Mouse (Mus musculus): ENCODE data around the gene Napepld.
"Not testable (repeated sequence)": the region's sequence is repeated elsewhere in the genome, so short reads cannot be mapped to it uniquely, and the experiment has no call there.

Gene Napepld

DNA sequence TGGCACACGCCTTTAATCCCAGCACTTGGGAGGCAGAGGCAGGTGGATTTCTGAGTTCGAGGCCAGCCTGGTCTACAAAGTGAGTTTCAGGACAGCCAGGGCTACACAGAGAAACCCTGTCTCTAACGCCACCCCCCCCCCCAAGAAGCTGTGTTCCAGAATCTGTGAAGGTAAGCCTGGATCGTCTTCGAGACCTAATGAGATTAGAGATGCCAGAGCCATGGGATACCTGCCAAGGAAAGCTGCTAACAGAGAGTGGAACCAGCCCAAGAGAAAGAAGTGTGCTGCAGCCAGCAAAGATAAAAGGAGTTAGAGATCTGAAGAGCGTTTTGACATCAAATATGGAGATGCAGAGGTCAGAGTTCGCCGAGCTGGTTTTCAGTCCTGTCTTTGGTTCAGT lies 6.8 kb upstream of the Napepld start:
- in situ Hi-C loops (cut with MboI; ENCODE audit: low sequenced_read_pairs), result not testable (repeated sequence)

DNA sequence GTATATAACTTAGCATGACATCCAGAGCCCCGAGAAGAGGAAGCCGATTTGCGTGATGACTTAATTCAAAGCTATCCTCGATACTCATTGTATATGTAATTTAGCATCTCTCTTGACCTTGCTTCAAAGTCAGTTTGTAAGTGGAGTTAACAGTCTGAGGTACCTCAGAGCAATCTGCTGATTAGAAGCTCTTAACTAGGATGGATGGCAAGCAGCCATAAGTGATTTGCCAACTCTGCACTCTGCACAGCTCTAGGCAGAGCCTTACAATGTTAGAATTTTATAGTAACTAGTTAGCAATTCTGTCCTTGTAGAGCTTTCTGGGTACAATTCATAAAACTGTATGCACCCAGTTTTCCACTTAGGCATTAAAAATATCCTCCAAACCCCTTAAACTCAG lies 5.3 kb upstream of the Napepld start:
- in situ Hi-C loops (cut with MboI; ENCODE audit: low sequenced_read_pairs), result no loop called here

DNA sequence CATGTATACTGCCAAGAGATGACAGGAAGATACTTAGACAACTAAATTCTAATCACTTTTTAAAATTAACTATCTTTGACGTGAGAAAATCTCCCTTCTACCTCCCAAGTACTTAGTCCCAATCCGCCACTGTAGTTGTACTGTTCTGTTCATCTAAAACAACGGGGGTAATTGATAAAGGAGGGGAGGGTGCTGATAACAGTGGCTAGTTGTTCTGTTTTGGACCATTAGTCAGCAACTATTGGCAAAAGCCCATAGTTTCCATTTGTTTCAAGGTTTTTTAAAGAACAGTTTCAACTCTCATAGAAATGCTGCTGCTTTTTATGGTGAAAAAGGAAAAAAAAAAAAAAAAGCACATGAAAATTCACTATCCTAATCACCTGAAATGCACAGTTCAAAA lies 2.5 kb upstream of the Napepld start:
- in situ Hi-C loops (cut with MboI; ENCODE audit: low sequenced_read_pairs), result no loop called here

DNA sequence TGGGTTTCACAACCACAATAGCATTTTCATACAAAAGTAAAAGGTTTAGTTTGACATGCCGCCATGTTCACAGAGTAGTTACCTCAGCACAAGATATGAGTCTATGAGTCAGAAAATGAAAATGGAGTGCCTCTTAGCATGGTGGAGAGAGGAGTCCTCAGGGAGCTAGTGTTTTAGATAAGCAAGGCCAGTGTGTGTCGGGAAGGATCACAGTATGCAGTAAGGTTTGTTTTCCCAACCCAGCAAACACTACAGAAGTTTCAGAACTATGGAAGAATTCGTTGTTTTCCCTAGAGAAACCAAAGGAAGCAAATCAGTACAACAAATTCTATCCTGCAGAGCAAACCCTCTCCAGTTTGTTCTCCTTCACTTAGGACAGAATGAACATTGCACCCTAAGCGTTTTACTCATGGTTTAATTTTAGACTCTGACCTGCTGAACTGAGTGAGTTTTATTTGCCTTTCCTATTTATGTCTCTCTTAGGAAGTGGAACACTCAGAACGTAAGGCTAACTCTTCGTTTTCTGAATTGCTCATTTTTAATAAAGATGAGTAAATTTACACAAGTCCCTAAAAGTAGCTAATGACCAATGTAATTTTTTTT lies 1.8 kb upstream of the Napepld start:
- in situ Hi-C loops (cut with MboI; ENCODE audit: low sequenced_read_pairs), result no loop called here

DNA sequence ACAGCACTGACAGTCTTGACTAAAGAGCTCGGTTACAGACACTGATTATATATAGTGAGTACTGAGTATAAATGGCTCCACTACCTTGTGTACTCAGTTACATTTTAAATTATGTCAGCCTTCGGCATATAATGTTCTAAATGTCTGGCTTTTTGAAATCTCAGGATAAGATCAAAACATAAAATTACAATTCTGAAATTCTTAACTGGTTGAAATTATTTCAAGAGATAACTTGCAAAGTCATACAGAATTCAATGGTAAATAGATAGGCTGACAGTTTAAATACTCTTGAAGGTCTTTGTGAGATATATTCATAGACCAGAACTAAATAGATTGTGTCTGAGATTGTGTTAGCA lies 791 bp upstream of the Napepld start:
- in situ Hi-C loops (cut with MboI; ENCODE audit: low sequenced_read_pairs), result no loop called here

DNA sequence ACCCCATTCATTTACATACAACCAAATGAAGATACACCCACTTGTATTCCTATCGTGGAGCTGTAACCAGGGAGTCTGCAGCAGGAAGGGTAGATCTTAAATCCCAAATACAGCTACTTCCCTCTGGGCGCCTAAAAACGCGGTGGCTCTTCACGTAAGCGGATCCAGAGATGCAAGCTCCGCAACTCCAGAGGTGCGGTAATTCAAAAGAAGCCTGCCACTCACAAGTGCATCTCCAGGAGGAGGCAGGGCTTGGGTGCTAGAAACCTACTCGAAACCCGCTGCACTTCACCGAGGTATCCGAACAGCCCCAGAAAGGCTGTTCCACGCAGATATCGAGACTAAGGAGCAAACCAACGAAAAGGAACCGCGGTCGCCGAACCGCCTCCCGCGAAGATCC lies 262 bp downstream of the Napepld start:
- in situ Hi-C loops (cut with MboI; ENCODE audit: low sequenced_read_pairs), result no loop called here

DNA sequence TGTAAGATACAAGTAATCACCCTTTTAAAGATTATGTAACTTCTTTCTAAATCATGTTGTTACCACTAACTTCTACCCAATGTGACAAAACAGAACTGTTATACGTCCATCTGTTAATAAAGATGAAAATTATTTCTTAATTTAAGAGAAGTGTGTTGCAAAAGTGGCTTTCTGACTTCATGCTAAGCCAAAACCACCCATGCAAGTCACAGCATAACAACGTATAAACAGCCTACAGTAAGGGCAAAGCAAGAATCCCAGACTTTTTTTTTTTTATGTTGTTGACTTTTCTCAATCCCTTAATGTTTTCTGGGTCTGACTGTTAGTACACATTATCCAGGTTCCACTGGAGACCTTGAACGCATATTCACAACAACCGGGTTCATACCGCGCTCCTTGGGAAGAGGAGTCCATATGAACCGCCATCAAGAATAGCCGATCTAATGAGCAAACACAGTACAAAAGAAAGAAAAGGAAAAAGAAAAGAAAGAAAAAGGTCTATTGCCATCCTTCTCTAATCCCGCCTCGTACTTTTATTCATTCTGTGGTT lies 849 bp downstream of the Napepld start:
- in situ Hi-C loops (cut with MboI; ENCODE audit: low sequenced_read_pairs), result no loop called here

DNA sequence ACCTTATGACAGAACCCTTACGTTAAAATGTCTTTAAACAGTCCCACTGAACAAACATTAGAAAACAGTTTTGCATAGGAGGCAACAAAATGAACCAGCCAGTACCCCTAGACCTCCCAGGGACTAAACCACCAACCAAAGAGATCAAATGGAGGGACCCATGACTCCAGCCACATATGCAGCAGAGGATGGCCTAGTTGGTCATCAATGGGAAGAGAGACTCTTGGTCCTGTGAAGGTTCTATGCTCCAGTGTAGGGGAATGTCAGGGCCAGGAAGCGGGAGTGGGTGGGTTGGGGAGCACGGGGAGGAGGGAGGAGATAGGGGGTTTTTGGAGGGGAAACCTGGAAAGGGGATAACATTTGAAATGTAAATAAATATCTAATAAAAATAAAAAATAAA lies 1.6 kb downstream of the Napepld start:
- in situ Hi-C loops (cut with MboI; ENCODE audit: low sequenced_read_pairs), result not testable (repeated sequence)

DNA sequence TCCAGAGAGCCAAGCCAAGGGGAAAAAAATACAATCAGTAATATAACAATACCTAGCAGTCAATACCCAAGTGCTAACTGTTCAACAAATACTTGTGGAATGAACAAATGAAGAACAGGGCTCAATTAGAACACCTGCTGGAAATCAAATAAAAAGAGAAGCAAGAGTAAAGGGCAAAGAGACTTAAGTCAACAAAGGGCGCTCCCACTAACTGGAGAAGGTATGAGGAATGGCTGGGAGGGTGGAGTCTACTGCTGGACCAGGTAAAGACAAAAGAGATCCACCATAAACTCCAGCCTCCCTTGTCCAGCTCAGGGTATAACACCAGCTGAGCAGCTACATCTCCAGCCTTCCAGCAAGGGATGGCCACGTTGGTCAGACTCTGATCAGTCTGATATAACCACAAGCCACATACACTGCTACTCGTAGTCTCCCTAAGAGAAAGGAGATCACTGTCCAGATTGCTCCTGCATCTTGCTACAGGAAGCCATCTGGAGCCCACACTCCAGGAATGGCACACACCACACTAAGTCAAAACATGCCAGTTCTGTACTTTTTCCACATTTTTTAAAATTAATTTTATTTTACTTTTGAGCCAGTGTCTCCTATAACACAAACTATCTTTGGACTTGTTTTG lies 6.2 kb downstream of the Napepld start:
- in situ Hi-C loops (cut with MboI; ENCODE audit: low sequenced_read_pairs), result no loop called here

DNA sequence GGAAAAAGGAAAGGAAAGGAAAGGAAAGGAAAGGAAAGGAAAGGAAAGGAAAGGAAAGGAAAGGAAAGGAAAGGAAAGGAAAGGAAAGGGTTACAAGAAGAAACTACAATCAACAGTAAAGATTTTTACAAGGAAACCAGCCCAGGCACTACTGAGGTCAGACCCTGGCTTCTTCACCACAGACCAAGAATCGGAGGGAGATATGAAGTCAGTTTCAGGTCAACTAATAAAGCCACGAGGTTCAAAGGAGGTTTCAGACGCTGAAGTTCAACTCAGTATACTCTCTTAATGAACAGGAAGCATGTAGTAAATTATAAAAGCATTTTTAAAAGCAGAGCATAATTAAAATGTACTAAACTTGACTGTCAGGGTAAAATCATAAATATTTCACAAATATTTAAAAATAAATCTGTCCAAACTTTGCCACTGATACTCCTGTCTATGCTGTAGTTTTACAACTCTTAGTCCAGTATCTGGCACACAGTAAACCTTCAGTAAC lies 7.8 kb downstream of the Napepld start:
- in situ Hi-C loops (cut with MboI; ENCODE audit: low sequenced_read_pairs), result no loop called here

DNA sequence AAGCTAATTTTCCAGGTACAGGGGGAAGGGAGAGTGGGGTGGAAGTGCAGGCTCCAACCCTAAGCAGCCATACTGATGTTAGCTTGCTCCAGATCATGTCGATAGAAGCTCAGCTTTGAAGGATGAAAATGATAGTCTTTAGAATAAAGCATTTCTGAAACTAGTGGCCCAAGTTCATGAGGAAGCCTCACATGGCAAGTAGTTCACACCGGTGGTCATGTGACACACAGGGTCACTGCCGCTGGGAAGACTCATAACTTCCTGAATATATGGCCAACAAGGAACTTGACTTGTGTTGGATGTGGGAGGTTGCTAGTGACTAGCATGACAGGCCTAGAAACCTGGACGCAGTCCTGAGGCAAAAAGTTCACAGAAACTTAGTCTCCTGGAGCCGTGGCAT lies 9.0 kb downstream of the Napepld start:
- in situ Hi-C loops (cut with MboI; ENCODE audit: low sequenced_read_pairs), result no loop called here

DNA sequence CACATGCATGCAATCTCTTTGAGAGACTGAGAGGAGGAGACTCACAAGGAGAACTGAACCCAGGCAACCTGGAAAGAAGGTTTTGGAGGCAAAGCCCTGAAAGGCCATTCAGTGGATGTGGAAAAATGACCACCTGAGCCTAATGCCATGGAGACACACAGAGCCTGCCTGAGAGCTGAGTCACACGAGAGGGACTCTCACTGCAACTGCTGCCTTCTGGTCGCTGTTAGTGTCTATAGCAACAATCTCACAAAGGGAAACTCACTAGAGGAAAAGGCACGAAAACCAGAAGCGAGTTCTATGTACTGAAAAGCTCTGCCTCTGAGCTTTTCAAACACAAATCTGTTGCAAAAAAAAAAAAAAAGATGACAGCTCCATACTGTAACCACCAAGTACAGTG lies 14.2 kb downstream of the Napepld start:
- in situ Hi-C loops (cut with MboI; ENCODE audit: low sequenced_read_pairs), result no loop called here

DNA sequence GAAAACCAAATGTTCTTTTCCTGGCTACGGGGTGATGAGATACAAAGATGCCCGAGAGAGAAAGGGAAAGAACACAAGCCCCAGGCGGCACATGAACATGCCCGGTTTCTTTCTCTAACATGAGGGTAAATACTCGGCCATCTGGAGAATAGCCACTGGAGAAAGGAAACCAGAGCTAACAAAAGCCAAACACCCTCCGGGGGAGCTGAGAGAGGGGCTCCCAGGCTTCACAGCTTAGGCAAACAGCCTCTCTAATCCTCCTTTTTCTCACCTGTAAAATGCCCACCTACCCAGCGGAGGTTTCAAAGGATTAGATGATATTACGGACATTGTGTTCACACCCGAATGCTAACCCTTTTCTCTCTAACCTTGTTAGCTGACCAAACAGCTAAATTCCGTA lies 16.2 kb downstream of the Napepld start:
- in situ Hi-C loops (cut with MboI; ENCODE audit: low sequenced_read_pairs), result no loop called here

DNA sequence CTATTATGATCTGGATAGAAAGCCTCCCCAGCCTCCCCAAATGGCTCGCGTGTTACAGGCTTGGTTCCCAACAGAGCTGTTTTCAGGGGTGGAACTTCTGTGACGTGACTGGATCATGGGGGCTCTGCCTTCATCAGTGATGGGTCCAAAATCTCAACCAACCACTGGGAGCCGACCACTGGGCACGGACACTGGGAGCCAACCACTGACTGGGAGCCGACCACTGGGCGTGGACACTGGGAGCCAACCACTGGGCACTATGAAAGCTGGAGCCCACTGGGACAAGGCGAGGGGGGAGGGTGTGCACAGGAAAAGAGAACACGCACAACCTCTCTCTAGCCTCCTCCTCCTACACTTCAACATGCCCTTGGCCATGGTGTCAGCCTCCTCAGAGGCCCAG lies 17.4 kb downstream of the Napepld start:
- in situ Hi-C loops (cut with MboI; ENCODE audit: low sequenced_read_pairs), result no loop called here

DNA sequence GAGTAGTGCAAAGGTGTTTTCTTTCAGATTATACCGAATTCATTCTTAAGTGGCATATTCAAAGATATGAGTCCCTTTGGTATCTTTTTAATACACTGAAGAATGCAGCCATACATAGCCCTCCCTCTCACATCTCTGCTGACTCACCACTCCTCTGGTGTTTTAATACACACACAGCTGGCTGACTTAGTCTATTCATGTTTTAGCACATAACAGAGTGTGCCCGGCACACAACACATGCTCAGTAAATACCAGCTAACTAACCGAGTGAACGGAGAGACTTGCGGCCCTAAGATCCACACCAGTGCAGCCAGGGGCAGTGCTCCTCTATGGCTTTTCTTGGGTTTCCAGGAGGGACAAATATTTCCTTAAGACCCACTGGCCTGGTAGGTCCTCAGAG lies 20.3 kb downstream of the Napepld start:
- in situ Hi-C loops (cut with MboI; ENCODE audit: low sequenced_read_pairs), result no loop called here

DNA sequence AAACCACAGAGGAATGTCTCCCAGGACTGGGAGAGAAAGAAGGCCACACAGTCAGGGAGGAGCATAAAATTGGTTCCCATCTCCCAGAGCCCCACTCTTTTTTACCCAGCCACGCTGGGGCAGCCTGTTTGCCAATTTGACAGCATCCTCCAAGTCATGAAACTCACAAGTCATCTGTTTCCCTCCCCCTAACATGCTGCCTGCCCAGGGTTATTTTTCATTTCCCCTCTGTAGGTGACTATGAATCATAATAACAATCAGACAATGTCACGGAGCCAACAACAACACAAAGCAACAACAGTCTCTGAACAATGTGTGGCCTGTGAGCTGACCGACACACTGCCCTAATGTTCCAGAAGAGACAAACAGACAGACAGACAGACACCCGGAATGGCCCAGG lies 21.2 kb downstream of the Napepld start:
- in situ Hi-C loops (cut with MboI; ENCODE audit: low sequenced_read_pairs), result no loop called here

DNA sequence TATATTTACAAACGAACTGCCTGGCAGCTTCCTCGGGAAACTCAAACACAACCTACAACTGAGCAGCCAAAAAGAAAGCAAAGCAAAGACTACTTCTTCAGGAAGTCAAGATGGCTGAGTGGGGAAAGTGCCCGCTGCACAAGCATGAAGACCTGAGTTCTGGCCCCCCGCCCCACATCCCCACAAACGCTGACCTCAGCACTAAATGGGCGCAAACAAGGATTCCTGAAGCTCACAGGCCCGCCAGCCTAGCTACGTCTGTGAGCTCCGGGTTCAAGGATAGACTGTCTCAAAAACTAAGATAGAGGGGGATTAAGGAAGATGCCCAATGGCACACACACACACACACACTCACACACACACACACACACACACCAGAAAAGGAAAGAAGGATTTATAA lies 22.8 kb downstream of the Napepld start:
- in situ Hi-C loops (cut with MboI; ENCODE audit: low sequenced_read_pairs), result no loop called here

DNA sequence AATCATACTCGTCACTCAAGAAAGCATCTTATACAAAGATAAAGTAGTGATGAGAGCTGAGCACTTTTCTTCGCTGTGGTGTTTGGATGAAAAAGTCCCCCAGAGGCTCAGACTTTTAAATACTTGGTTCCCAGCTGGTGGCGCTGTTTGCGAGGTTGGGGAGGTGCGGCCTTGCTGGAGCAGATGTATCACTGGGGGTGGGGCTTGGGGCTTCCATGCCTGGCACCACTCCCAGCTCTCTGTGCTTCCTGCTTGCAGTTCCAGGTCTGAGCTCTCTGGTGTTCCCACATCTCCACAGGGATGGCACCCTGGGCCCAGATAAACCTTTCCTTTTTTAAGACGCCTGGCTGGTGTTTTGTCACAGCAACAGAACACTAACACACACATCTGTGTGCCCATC lies 23.3 kb downstream of the Napepld start:
- in situ Hi-C loops (cut with MboI; ENCODE audit: low sequenced_read_pairs), result no loop called here

DNA sequence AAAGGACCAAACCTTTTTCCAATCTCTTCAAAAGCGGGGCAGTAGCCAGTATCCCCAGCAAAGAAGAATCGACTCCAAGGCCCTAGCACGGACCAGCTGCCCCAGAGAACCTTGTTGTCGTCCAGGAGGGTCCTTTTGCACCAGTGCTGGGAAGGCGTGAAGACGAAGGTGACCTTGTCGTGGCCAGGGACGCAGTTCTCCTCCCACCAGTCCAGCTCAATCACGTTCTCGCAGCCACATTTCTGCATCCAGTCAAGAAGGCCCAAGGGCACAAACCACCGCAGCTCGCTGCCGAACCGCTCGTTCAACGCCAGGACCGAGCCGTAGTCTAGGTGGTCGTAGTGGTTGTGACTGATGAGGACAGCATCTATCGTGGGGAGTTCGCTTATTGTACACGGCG lies 25.7 kb downstream of the Napepld start:
- in situ Hi-C loops (cut with MboI; ENCODE audit: low sequenced_read_pairs), result no loop called here

DNA sequence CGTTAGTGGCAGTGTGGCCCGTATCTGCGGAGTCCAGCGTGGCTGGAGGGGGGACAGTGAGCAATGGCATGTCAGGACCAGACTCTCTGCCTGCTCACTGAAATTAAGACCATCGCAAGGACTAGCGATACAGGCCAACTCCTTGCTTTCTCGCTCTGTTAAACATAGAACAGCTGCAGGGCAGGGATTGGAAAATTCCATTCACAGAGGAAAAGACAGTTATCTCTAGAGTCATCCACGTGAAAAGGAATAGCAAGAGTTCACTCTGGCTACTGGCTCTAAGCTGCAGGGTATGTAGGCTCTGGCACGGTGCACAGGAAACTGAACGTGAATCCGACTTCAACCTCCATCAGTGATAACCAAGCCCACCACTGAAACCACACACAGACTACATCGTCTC lies 26.2 kb downstream of the Napepld start:
- in situ Hi-C loops (cut with MboI; ENCODE audit: low sequenced_read_pairs), result no loop called here

DNA sequence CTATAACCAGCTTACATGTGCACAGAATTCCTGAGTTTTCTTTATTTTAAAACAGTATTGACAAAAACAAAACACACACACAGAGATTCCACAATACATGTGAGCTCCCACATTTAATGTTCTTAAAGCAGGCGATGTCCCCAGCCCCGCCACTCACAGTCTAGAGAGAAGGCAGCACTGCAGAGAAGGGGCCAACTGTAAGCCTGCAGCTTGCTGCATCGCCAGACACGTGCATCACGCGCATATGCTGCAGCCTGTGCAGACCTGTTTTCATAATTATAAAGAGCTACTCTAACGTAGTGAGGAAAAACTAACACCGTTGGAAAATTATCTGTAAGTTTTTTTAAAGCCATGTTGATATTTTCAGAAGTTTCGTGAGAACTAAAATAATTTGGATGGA lies 27.5 kb downstream of the Napepld start:
- in situ Hi-C loops (cut with MboI; ENCODE audit: low sequenced_read_pairs), result no loop called here

DNA sequence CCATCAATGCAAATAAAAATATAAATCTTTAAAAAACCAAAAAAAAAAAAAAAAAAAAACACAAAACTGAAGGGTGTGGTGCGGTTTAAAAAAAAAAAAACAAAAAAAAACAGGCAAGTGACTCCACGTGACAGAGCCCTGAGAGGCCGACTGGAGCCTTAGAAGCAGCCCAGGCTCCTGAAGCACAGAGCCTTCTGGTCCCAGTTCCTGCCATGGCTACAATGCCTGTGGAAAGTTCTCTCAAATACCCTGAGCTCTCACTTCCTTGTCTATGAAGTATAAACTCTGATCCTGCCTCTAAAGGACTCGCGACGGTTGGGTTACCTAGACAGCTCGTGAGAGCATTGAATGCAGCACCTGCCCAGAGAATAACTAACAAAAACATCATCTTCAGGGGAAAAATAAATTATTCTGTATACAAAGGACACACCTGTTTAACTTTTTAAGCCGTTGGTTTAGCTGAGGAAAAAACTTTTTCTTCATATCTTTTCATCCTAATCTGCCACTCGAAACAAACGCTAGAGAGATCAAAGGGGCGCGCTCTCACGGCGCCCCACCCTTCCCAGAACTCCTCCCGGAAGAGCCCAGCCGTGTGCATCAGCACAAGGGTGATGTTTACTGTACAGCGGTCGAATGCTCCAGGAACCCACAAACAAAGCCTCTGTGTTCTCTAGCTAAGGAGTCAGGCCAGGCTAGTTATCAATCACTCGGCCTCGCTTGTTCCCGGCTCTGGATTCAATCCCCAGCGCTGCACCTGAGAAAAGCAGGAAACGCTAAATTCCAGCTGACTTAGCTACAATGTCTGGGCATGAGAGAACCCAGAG lies 28.2 kb downstream of the Napepld start:
- in situ Hi-C loops (cut with MboI; ENCODE audit: low sequenced_read_pairs), result no loop called here

Data from CH12F3 (cell line).